Mouse (Mus musculus) MEL (cell line): Measurements from ENCODE around the gene Helz2.

Experiments
- CTCF ChIP-seq, 3 experiments: IDR thresholded peaks in 2 of 3; conservative IDR thresholded peaks in 1 of 3; 2 replicates each; pipeline ENCODE4 v1.5.1; 2011 to 2012; ENCODE audit warnings: low read length in 3 of 3, low read depth in 2 of 3, mild to moderate bottlenecking in 2 of 3, improper control_type of control experiment in 1 of 3, inconsistent platforms in 1 of 3, mixed read lengths in 1 of 3, moderate library complexity in 1 of 3; ENCODE audit not compliant: control insufficient read depth in 1 of 3, insufficient read depth in 1 of 3, poor library complexity in 1 of 3, severe bottlenecking in 1 of 3
- E2F4 ChIP-seq: IDR thresholded peaks from 2 replicates; pipeline ENCODE4 v1.6.1; 2011; ENCODE audit warnings: low read depth, low read length, improper control_type of control experiment, borderline replicate concordance
- GABPA ChIP-seq: IDR thresholded peaks from 2 replicates; pipeline ENCODE4 v1.6.1; 2012; ENCODE audit warnings: low read depth, mild to moderate bottlenecking, inconsistent platforms, low read length, improper control_type of control experiment, moderate library complexity
- KAT2A ChIP-seq: conservative IDR thresholded peaks from 2 replicates; pipeline ENCODE4 v1.6.1; 2012; ENCODE audit warnings: low read depth, low read length, improper control_type of control experiment, inconsistent platforms
- MAZ ChIP-seq: IDR thresholded peaks from 2 replicates; pipeline ENCODE4 v1.6.1; 2012; ENCODE audit warnings: low read depth, mild to moderate bottlenecking, inconsistent platforms, low read length, improper control_type of control experiment
- MXI1 ChIP-seq: IDR thresholded peaks from 2 replicates; pipeline ENCODE4 v1.6.1; 2011; ENCODE audit warnings: mild to moderate bottlenecking, low read depth, low read length, improper control_type of control experiment
- MYB ChIP-seq: IDR thresholded peaks from 2 replicates; pipeline ENCODE4 v1.6.1; 2011; ENCODE audit warnings: mild to moderate bottlenecking, low read depth, low read length, improper control_type of control experiment
- POLR2A ChIP-seq, 2 experiments: IDR thresholded peaks; 2 replicates each; pipeline ENCODE4 v1.6.1; 2011 to 2012; ENCODE audit warnings: low read length in 2 of 2, mild to moderate bottlenecking in 2 of 2, control low read depth in 1 of 2, improper control_type of control experiment in 1 of 2, low read depth in 1 of 2, moderate library complexity in 1 of 2; ENCODE audit not compliant: control insufficient read depth in 1 of 2, insufficient read depth in 1 of 2, poor library complexity in 1 of 2
- POLR2AphosphoS2 ChIP-seq: IDR thresholded peaks from 2 replicates; pipeline ENCODE4 v1.6.1; 2011; ENCODE audit warnings: low read length, improper control_type of control experiment
- SMC3 ChIP-seq: IDR thresholded peaks from 2 replicates; pipeline ENCODE4 v1.6.1; 2011; ENCODE audit warnings: low read depth, low read length, improper control_type of control experiment
- TBP ChIP-seq: IDR thresholded peaks from 2 replicates; pipeline ENCODE4 v1.8.0; 2011; ENCODE audit warnings: low read depth, low read length, improper control_type of control experiment

- TF ChIP-seq KAT2A (no peak), CTCF (IDR thresholded peaks at IDR 0.05 in 2 of 3, conservative IDR thresholded peaks at IDR 0.05 in 1 of 3; ENCODE audit: control insufficient read depth in 1 of 3, insufficient read depth in 1 of 3, low read depth in 2 of 3, low read length in 3 of 3, poor library complexity in 1 of 3, severe bottlenecking in 1 of 3) (no peak), POLR2A (IDR thresholded peaks at IDR 0.05; ENCODE audit: control insufficient read depth in 1 of 2, insufficient read depth in 1 of 2, low read depth in 1 of 2, low read length in 2 of 2, poor library complexity in 1 of 2) (no peak), MYB (no peak), SMC3 (no peak), MAZ (no peak), E2F4 (no peak), MXI1 (no peak), GABPA (no peak), TBP (no peak), POLR2AphosphoS2 (no peak)
Measured at GRCm38 (mm10) chr2:181234680-181235079, 7.1 kb downstream of the Helz2 start.
